Mouse (Mus musculus) CH12.LX (cell line): Measurements from ENCODE around the gene Dlg2.

ENCODE experiments used
- CHD1 ChIP-seq: IDR thresholded peaks from 2 replicates; pipeline ENCODE4 v1.6.1; 2012; ENCODE audit warnings: low read depth, low read length, improper control_type of control experiment, inconsistent platforms
- CTCF ChIP-seq, 2 experiments: IDR thresholded peaks in 1 of 2; conservative IDR thresholded peaks in 1 of 2; 2 replicates each; pipeline ENCODE4 v1.5.1; 2011 to 2012; ENCODE audit warnings: low read depth in 2 of 2, low read length in 2 of 2, improper control_type of control experiment in 1 of 2, inconsistent platforms in 1 of 2, mild to moderate bottlenecking in 1 of 2, moderate library complexity in 1 of 2
- EP300 ChIP-seq: IDR thresholded peaks from 2 replicates; pipeline ENCODE4 v1.6.1; 2011; ENCODE audit warnings: low read length, improper control_type of control experiment
- POLR2A ChIP-seq: IDR thresholded peaks from 2 replicates; pipeline ENCODE4 v1.6.1; 2011; ENCODE audit warnings: low read depth, mild to moderate bottlenecking, improper control_type of control experiment, low read length
- RCOR1 ChIP-seq: conservative IDR thresholded peaks from 2 replicates; pipeline ENCODE4 v1.6.1; 2012; ENCODE audit warnings: low read depth, mild to moderate bottlenecking, inconsistent platforms, low read length, improper control_type of control experiment
- USF1 ChIP-seq: IDR thresholded peaks from 2 replicates; pipeline ENCODE4 v1.6.1; 2014; ENCODE audit warnings: low read depth, mild to moderate bottlenecking, inconsistent platforms, low read length, improper control_type of control experiment
- ZNF384 ChIP-seq: IDR thresholded peaks from 2 replicates; pipeline ENCODE4 v1.6.1; 2012; ENCODE audit warnings: low read depth, low read length, improper control_type of control experiment, inconsistent platforms

DNA sequence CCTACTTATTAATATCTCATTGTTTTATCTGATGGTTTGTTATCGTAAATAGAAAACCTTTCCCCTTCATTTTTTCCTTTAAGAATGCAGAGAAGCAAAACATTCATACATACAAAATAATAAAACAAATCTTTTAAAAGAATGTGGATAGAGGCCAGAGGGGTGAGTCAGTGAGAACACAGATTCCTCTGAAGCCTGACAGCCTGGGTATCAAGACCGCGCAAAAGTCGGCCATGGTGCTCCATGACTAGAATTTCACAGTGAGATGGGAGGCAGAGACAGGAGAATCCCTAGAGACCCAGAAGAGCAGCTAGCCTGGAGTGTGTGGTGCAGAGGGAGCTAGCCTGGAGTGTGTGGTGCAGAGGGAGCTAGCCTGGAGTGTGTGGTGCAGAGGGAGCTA, 2010.4 kb downstream of the Dlg2 start:
- TF ChIP-seq CHD1 (no peak), CTCF (conservative IDR thresholded peaks at IDR 0.05 in 1 of 2, IDR thresholded peaks at IDR 0.05 in 1 of 2; ENCODE audit: low read depth in 2 of 2, low read length in 2 of 2) (no peak), EP300 (no peak), POLR2A (no peak), ZNF384 (no peak), USF1 (no peak), RCOR1 (no peak)
